Mouse (Mus musculus) small intestine, adult 2 months (tissue): ENCODE results near the gene Gm10719. TPM values are rescaled to one million over a fixed set of nuclear protein-coding genes. Genes with fewer than 3 reads are reported as not detected.
"Not testable (repeated sequence)": the region's sequence is repeated elsewhere in the genome, so short reads cannot be mapped to it uniquely, and the experiment has no call there.

Experiments
- H3K27ac ChIP-seq: fragments of 200-500 bp; 2 replicates; pipeline ENCODE4 v1.5.1; 2012; ENCODE audit warnings: low read depth, low read length, control low read depth, inconsistent platforms; ENCODE audit not compliant: insufficient read depth
- H3K27me3 ChIP-seq: fragments of 200-500 bp; 2 replicates; pipeline ENCODE4 v1.6.1; 2012; ENCODE audit warnings: mild to moderate bottlenecking, moderate library complexity, low read length, inconsistent platforms; ENCODE audit not compliant: control insufficient read depth, insufficient read depth
- H3K36me3 ChIP-seq: fragments of 200-500 bp; 2 replicates; pipeline ENCODE4 v1.6.1; 2012; ENCODE audit warnings: mild to moderate bottlenecking, low read length, control low read depth, inconsistent platforms; ENCODE audit not compliant: control insufficient read depth, insufficient read depth
- H3K4me1 ChIP-seq: fragments of 200-500 bp; 2 replicates; pipeline ENCODE4 v1.6.1; 2012; ENCODE audit warnings: low read length, inconsistent platforms, mixed read lengths; ENCODE audit not compliant: control insufficient read depth, insufficient read depth, insufficient read length
- H3K4me3 ChIP-seq: fragments of 200-500 bp; 2 replicates; pipeline ENCODE4 v1.5.1; 2012; ENCODE audit warnings: low read depth, mild to moderate bottlenecking, control low read depth, inconsistent platforms, low read length, moderate library complexity
- whole genome bisulfite sequencing: fragments of 180-500 bp; shearing (Covaris S2); methylation state at CpG from one replicate; pipeline ENCODE4 v1.1.7; 2018; 5-methylcytosine and 5-hydroxymethylcytosine counted together
- polyA plus RNA-seq: library from polyadenylated mRNA; depleted of rRNA; stranded (reverse); fragments of >200 nt; gene quantifications from 2 replicates; pipeline ENCODE4 v1.2.3, GENCODE M21; 2012; rRNA removed

The Gm10719 gene
- not detected in 2 replicates for polyA plus RNA-seq

DNA sequence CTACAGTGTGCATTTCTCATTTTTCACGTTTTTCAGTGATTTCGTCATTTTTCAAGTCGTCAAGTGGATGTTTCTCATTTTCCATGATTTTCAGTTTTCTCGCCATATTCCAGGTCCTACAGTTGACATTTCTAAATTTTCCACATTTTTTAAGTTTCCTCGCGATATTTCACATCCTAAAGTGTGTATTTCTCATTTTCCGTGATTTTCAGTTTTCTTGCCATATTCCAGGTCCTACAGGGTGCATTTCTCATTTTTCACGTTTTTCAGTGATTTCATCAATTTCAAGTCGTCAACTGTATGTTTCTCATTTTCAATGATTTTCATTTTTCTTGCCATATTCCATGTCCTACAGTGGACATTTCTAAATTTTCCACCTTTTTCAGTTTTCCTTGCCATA, at the start of gene Gm10719:
Gm10719 (plus strand) TSS at position 301 of the 400 bp plus-strand sequence.
- not testable (repeated sequence) for H3K4me3 ChIP-seq, H3K27ac ChIP-seq, H3K36me3 ChIP-seq, H3K27me3 ChIP-seq, H3K4me1 ChIP-seq
- WGBS = 58% methylated on average over 1 of the region's 9 CpGs

DNA sequence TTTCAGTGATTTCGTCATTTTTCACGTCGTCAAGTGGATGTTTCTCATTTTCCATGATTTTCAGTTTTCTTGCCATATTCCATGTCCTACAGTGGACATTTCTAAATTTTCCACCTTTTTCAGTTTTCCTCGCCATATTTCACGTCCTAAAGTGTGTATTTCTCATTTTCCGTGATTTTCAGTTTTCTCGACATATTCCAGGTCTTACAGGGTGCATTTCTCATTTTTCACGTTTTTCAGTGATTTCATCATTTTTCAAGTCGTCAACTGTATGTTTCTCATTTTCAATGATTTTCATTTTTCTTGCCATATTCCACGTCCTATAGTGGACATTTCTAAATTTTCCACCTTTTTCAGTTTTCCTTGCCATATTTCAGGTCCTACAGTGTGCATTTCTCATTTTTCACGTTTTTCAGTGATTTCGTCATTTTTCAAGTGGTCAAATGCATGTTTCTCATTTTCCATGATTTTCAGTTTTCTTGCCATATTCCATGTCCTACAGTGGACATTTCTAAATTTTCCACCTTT, 16.7 kb upstream of the Gm10719 start, which contains the start of gene Gm10722:
Gm10722 (plus strand) TSS at position 478 of the 528 bp plus-strand sequence.
- not testable (repeated sequence) for H3K36me3 ChIP-seq, H3K4me3 ChIP-seq, H3K27ac ChIP-seq, H3K4me1 ChIP-seq, H3K27me3 ChIP-seq
- 75% methylated on average over 12 of the region's 12 CpGs for WGBS

DNA sequence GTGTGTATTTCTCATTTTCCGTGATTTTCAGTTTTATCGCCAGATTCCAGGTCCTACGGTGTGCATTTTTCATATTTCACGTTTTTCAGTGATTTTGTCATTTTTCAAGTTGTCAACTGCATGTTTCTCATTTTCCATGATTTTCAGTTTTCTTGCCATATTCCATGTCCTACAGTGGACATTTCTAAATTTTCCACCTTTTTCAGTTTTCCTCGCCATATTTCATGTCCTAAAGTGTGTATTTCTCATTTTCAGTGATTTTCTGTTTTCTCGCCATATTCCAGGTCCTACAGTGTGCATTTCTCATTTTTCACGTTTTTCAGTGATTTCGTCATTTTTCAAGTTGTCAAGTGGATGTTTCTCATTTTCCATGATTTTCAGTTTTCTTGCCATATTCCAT, 16.2 kb upstream of the Gm10719 start:
- not testable (repeated sequence) for H3K36me3 ChIP-seq, H3K4me3 ChIP-seq, H3K4me1 ChIP-seq, H3K27me3 ChIP-seq, H3K27ac ChIP-seq
- WGBS = 67% methylated on average over 8 of the region's 8 CpGs

DNA sequence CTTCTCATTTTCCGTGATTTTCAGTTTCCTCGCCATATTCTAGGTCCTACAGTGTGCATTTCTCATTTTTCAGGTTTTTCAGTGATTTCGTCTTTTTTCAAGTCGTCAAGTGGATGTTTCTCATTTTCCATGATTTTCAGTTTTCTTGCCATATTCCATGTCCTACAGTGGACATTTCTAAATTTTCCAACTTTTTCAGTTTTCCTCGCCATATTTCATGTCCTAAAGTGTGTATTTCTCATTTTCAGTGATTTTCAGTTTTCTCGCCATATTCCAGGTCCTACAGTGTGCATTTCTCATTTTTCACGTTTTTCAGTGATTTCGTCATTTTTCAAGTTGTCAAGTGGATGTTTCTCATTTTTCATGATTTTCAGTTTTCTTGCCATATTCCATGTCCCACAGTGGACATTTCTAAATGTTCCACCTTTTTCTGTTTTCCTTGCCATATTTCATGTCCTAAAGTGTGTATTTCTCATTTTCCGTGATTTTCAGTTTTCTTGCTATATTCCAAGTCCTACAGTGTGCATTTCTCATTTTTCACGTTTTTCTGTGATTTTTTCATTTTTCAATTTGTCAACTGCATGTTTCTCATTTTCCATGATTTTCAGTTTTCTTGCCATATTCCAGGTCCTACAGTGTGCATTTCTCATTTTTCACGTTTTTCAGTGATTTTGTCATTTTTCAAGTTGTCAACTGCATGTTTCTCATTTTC, 15.1 kb upstream of the Gm10719 start:
- not testable (repeated sequence) for H3K4me3 ChIP-seq, H3K4me1 ChIP-seq, H3K36me3 ChIP-seq, H3K27ac ChIP-seq, H3K27me3 ChIP-seq
- WGBS = 71% methylated on average over 9 of the region's 11 CpGs

DNA sequence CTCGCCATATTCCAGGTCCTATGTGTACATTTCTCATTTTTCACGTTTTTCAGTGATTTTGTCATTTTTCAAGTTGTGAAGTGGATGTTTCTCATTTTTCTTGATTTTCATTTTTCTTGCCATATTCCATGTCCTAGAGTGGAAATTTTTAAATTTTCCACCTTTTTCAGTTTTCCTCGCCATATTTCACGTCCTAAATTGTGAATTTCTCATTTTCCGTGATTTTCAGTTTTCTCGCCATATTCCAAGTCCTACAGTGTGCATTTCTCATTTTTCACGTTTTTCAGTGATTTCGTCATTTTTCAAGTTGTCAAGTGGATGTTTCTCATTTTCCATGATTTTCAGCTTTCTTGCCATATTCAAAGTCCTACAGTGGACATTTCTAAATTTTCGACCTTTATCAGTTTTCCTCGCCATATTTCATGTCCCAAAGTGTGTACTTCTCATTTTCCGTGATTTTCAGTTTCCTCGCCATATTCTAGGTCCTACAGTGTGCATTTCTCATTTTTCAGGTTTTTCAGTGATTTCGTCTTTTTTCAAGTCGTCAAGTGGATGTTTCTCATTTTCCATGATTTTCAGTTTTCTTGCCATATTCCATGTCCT, 14.3 kb upstream of the Gm10719 start, which contains the start of gene Gm11168:
Gm11168 (plus strand) TSS at position 553 of the 603 bp plus-strand sequence.
- H3K4me1 ChIP-seq, H3K27ac ChIP-seq, H3K4me3 ChIP-seq, H3K27me3 ChIP-seq, H3K36me3 ChIP-seq: not testable (repeated sequence)
- WGBS = 77% methylated on average over 6 of the region's 14 CpGs

DNA sequence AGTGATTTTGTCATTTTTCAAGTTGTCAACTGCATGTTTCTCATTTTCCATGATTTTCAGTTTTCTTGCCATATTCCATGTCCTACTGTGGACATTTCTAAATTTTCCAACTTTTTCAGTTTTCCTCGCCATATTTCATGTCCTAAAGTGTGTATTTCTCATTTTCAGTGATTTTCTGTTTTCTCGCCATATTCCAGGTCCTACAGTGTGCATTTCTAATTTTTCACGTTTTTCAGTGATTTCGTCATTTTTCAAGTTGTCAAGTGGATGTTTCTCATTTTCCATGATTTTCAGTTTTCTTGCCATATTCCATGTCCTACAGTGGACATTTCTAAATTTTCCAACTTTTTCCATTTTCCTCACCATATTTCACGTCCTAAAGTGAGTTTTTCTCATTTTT, 11.0 kb upstream of the Gm10719 start:
- not testable (repeated sequence) for H3K36me3 ChIP-seq, H3K4me3 ChIP-seq, H3K4me1 ChIP-seq, H3K27ac ChIP-seq, H3K27me3 ChIP-seq
- WGBS = 77% methylated on average over 1 of the region's 5 CpGs

DNA sequence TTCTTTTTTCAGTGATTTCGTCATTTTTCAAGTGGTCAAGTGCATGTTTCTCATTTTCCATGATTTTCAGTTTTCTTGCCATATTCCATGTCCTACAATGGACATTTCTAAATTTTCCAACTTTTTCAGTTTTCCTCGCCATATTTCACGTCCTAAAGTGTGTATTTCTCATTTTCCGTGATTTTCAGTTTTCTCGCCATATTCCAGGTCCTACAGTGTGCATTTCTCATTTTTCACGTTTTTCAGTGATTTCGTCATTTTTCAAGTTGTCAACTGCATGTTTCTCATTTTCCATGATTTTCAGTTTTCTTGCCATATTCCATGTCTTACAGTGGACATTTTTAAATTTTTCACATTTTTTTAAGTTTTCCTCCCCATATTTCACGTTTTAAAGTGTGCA, 10.6 kb upstream of the Gm10719 start:
- H3K36me3 ChIP-seq, H3K4me3 ChIP-seq: not testable (repeated sequence)
- WGBS = 73% methylated on average over 8 of the region's 8 CpGs

DNA sequence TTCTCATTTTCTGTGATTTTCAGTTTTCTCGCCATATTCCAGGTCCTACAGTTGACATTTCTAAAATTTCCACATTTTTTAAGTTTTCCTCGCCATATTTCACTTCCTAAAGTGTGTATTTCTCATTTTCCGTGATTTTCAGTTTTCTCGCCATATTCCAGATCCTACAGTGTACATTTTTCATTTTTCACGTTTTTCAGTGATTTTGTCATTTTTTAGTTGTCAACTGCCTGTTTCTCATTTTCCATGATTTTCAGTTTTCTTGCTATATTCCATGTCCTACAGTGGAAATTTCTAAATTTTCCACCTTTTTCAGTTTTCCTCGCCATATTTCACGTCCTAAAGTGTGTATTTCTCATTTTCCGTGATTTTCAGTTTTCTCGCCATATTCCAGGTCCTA, 9.9 kb upstream of the Gm10719 start:
- not testable (repeated sequence) for H3K4me1 ChIP-seq, H3K27ac ChIP-seq, H3K36me3 ChIP-seq, H3K4me3 ChIP-seq, H3K27me3 ChIP-seq
- 77% methylated on average over 8 of the region's 9 CpGs for WGBS

More for the DNA sequence above, 10.6 kb upstream of the Gm10719 start:
- H3K27me3 ChIP-seq, H3K27ac ChIP-seq, H3K4me1 ChIP-seq: not testable (repeated sequence)

DNA sequence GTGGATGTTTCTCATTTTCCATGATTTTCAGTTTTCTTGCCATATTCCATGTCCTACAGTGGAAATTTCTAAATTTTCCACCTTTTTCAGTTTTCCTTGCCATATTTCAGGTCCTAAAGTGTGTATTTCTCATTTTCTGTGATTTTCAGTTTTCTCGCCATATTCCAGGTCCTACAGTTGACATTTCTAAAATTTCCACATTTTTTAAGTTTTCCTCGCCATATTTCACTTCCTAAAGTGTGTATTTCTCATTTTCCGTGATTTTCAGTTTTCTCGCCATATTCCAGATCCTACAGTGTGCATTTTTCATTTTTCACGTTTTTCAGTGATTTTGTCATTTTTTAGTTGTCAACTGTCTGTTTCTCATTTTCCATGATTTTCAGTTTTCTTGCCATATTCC, 7.9 kb upstream of the Gm10719 start:
- H3K4me3 ChIP-seq, H3K27ac ChIP-seq: not testable (repeated sequence)
- no CpG with 5 or more reads among the region's 5 CpGs for WGBS

DNA sequence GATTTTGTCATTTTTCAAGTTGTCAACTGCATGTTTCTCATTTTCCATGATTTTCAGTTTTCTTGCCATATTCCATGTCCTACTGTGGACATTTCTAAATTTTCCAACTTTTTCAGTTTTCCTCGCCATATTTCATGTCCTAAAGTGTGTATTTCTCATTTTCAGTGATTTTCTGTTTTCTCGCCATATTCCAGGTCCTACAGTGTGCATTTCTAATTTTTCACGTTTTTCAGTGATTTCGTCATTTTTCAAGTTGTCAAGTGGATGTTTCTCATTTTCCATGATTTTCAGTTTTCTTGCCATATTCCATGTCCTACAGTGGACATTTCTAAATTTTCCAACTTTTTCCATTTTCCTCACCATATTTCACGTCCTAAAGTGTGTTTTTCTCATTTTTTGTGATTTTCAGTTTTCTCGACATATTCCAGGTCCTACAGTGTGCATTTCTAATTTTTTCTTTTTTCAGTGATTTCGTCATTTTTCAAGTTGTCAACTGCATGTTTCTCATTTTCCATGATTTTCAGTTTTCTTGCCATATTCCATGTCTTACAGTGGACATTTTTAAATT, 5.1 kb upstream of the Gm10719 start:
- not testable (repeated sequence) for H3K4me1 ChIP-seq, H3K27ac ChIP-seq, H3K27me3 ChIP-seq, H3K4me3 ChIP-seq, H3K36me3 ChIP-seq
- 81% methylated on average over 3 of the region's 7 CpGs for WGBS

More for the DNA sequence above, 7.9 kb upstream of the Gm10719 start:
- not testable (repeated sequence) for H3K36me3 ChIP-seq, H3K27me3 ChIP-seq, H3K4me1 ChIP-seq

DNA sequence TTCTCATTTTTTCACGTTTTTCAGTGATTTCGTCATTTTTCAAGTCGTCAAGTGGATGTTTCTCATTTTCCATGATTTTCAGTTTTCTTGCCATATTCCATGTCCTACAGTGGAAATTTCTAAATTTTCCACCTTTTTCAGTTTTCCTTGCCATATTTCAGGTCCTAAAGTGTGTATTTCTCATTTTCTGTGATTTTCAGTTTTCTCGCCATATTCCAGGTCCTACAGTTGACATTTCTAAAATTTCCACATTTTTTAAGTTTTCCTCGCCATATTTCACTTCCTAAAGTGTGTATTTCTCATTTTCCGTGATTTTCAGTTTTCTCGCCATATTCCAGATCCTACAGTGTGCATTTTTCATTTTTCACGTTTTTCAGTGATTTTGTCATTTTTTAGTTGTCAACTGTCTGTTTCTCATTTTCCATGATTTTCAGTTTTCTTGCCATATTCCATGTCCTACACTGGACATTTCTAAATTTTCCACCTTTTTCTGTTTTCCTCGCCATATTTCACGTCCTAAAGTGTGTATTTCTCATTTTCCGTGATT, 4.4 kb upstream of the Gm10719 start, which contains the start of gene Gm10721:
Gm10721 (plus strand) TSS at position 408 of the 547 bp plus-strand sequence.
- not testable (repeated sequence) for H3K4me1 ChIP-seq, H3K27ac ChIP-seq
- no CpG with 5 or more reads among the region's 11 CpGs for WGBS

More for the DNA sequence above, 4.4 kb upstream of the Gm10719 start, which contains the start of gene Gm10721:
- not testable (repeated sequence) for H3K36me3 ChIP-seq, H3K27me3 ChIP-seq, H3K4me3 ChIP-seq
